Mouse (Mus musculus) erythroblast, embryonic 14.5 days (primary cell): Measurements from ENCODE around the gene Myl7. TPM values are rescaled to one million over a fixed set of nuclear protein-coding genes. Genes with fewer than 3 reads are reported as not detected.
"Not testable (repeated sequence)": the region's sequence is repeated elsewhere in the genome, so short reads cannot be mapped to it uniquely, and the experiment has no call there.

Experiments
- H3K27me3 ChIP-seq: 2 replicates; pipeline ENCODE4 v1.6.1; 2012; ENCODE audit warnings: inconsistent platforms; ENCODE audit not compliant: control insufficient read depth
- H3K36me3 ChIP-seq: 2 replicates; pipeline ENCODE4 v1.6.1; 2012; ENCODE audit warnings: mild to moderate bottlenecking, inconsistent platforms; ENCODE audit not compliant: control insufficient read depth
- H3K4me1 ChIP-seq: 2 replicates; pipeline ENCODE4 v1.6.1; 2012; ENCODE audit warnings: inconsistent platforms; ENCODE audit not compliant: control insufficient read depth
- H3K4me3 ChIP-seq: replicated peaks from 2 replicates; pipeline ENCODE3; 2012; ENCODE audit warnings: moderate library complexity, mild to moderate bottlenecking, inconsistent platforms
- H3K9me3 ChIP-seq: 2 replicates; pipeline ENCODE4 v1.6.1; 2012; ENCODE audit warnings: low read length, inconsistent platforms, mixed read lengths; ENCODE audit not compliant: control insufficient read depth
- GATA1 ChIP-seq: IDR thresholded peaks from 2 replicates; pipeline ENCODE4 v1.6.1; 2012; ENCODE audit warnings: low read length, inconsistent platforms, mixed read lengths
- TAL1 ChIP-seq: IDR thresholded peaks from 3 replicates; pipeline ENCODE4 v1.6.1; 2012; ENCODE audit warnings: low read length, inconsistent platforms, mixed read lengths
- polyA plus RNA-seq: library from polyadenylated mRNA; stranded (reverse); fragments of >175 nt; gene quantifications from 2 replicates; pipeline ENCODE4 v1.2.3, GENCODE M21; 2012

The Myl7 gene
- polyA plus RNA-seq, result 0.56 and 0.86 TPM in 2 replicates

- Histone ChIP-seq H3K36me3 (no peaks in the 10 kb centered on the region), H3K4me1 (peaks cover 38% of the 10 kb centered on the region), H3K4me3 (no peak within 1 kb of the TSS), H3K9me3 (no peaks in the 10 kb centered on the region), H3K27me3 (peaks cover 78% of the 10 kb centered on the region)
- TF ChIP-seq GATA1, result no peak
- TF ChIP-seq TAL1, result no peak
Measured at GRCm38 (mm10) chr11:5898531-5898930, at the start of gene Myl7. Gene Myl7 (minus strand): TSS chr11:5898782.

GRCm38 (mm10) chr11:5947796-5948195 lies 49.2 kb upstream of the Myl7 start:
- TF ChIP-seq GATA1 (no peak), TAL1 (no peak)
- Histone ChIP-seq H3K27me3 (peaks cover 3% of the 10 kb centered on the region; the same call in 1 of the 2 replicates), H3K9me3 (no peaks in the 10 kb centered on the region), H3K4me3 (no peak overlapping the region), H3K4me1 (no peaks in the 10 kb centered on the region), H3K36me3 (no peaks in the 10 kb centered on the region)

- Histone ChIP-seq H3K27me3 (peaks cover 3% of the 10 kb centered on the region; the same call in 1 of the 2 replicates), H3K4me3 (no peak overlapping the region), H3K9me3 (no peaks in the 10 kb centered on the region), H3K4me1 (no peaks in the 10 kb centered on the region), H3K36me3 (no peaks in the 10 kb centered on the region)
- no peak for TF ChIP-seq GATA1
- TF ChIP-seq TAL1, result no peak
Measured at GRCm38 (mm10) chr11:5945096-5945495, 46.5 kb upstream of the Myl7 start.

- Histone ChIP-seq H3K4me3 (no peak overlapping the region), H3K36me3 (no peaks in the 10 kb centered on the region), H3K9me3 (no peaks in the 10 kb centered on the region), H3K4me1 (no peaks in the 10 kb centered on the region), H3K27me3 (peaks cover 3% of the 10 kb centered on the region; the same call in 1 of the 2 replicates)
- no peak for TF ChIP-seq TAL1
- no peak for TF ChIP-seq GATA1
Measured at GRCm38 (mm10) chr11:5942966-5943365, 44.4 kb upstream of the Myl7 start.

- H3K36me3 ChIP-seq, H3K27me3 ChIP-seq, H3K9me3 ChIP-seq, H3K4me3 ChIP-seq, H3K4me1 ChIP-seq: not testable (repeated sequence)
Measured at GRCm38 (mm10) chr11:5934531-5934930, 35.9 kb upstream of the Myl7 start.

- not testable (repeated sequence) for H3K9me3 ChIP-seq, H3K4me1 ChIP-seq, H3K27me3 ChIP-seq, H3K36me3 ChIP-seq, H3K4me3 ChIP-seq
Measured at GRCm38 (mm10) chr11:5931947-5932346, 33.4 kb upstream of the Myl7 start.

GRCm38 (mm10) chr11:5930578-5930977 lies 32.0 kb upstream of the Myl7 start:
- Histone ChIP-seq H3K9me3 (peaks cover 5% of the 10 kb centered on the region; the same call in 1 of the 2 replicates), H3K36me3 (no peaks in the 10 kb centered on the region), H3K4me3 (no peak overlapping the region), H3K4me1 (peaks cover 3% of the 10 kb centered on the region), H3K27me3 (no peaks in the 10 kb centered on the region)
- TF ChIP-seq GATA1 (no peak), TAL1 (no peak)

- no peaks in the 10 kb centered on the region for H3K36me3 ChIP-seq
- no peak overlapping the region for H3K4me3 ChIP-seq
- no peak for TF ChIP-seq GATA1
- no peak for TF ChIP-seq TAL1
- H3K27me3 ChIP-seq, result no peaks in the 10 kb centered on the region
- peaks cover 3% of the 10 kb centered on the region for H3K4me1 ChIP-seq
- H3K9me3 ChIP-seq, result peaks cover 5% of the 10 kb centered on the region; the same call in 1 of the 2 replicates
Measured at GRCm38 (mm10) chr11:5926696-5927220, 28.2 kb upstream of the Myl7 start.

- Histone ChIP-seq H3K4me3 (no peak overlapping the region), H3K36me3 (no peaks in the 10 kb centered on the region), H3K27me3 (no peaks in the 10 kb centered on the region), H3K4me1 (peaks cover 5% of the 10 kb centered on the region), H3K9me3 (no peaks in the 10 kb centered on the region)
- no peak for TF ChIP-seq TAL1
- no peak for TF ChIP-seq GATA1
Measured at GRCm38 (mm10) chr11:5924699-5925098, 26.1 kb upstream of the Myl7 start.

GRCm38 (mm10) chr11:5920323-5920960 lies 21.9 kb upstream of the Myl7 start:
- H3K4me3 ChIP-seq, result no peak overlapping the region
- H3K9me3 ChIP-seq, result no peaks in the 10 kb centered on the region
- TF ChIP-seq TAL1 (no peak), GATA1 (no peak)
- no peaks in the 10 kb centered on the region for H3K36me3 ChIP-seq
- H3K27me3 ChIP-seq, result no peaks in the 10 kb centered on the region
- peaks cover 5% of the 10 kb centered on the region for H3K4me1 ChIP-seq
